Mouse (Mus musculus) hindbrain, embryonic 16.5 days (tissue): ENCODE measurements around the gene Pdf. TPM values are rescaled to one million over a fixed set of nuclear protein-coding genes. Genes with fewer than 3 reads are reported as not detected.
"Not testable (repeated sequence)": the region's sequence is repeated elsewhere in the genome, so short reads cannot be mapped to it uniquely, and the experiment has no call there.

Experiments used
- ATAC-seq: fragments of 200-750 bp; cut with Nextera tagmentation; 2 replicates; pipeline ENCODE4 v1.8.0; 2017; ENCODE audit warnings: moderate TSS enrichment, moderate library complexity
- H3K27ac ChIP-seq: fragments of 300-500 bp; sonication (generic); 2 replicates; pipeline ENCODE4 v1.5.1; 2014; ENCODE audit warnings: low read depth, mild to moderate bottlenecking, control low read depth, low read length, moderate library complexity
- H3K27me3 ChIP-seq: fragments of 300-500 bp; sonication (generic); replicated peaks from 2 replicates; pipeline ENCODE4 v1.6.1; 2014; ENCODE audit warnings: low read length; ENCODE audit not compliant: control insufficient read depth, insufficient read depth
- H3K36me3 ChIP-seq: fragments of 300-500 bp; sonication (generic); 2 replicates; pipeline ENCODE4 v1.6.1; 2014; ENCODE audit warnings: mild to moderate bottlenecking, low read length, moderate library complexity, mixed read lengths; ENCODE audit not compliant: control insufficient read depth, insufficient read depth
- H3K4me1 ChIP-seq: fragments of 300-500 bp; sonication (generic); 2 replicates; pipeline ENCODE4 v1.6.1; 2014; ENCODE audit warnings: low read depth, low read length; ENCODE audit not compliant: control insufficient read depth, insufficient read depth
- H3K4me2 ChIP-seq: fragments of 300-500 bp; sonication (generic); 2 replicates; pipeline ENCODE4 v1.6.1; 2014; ENCODE audit warnings: mild to moderate bottlenecking, low read length, control low read depth, moderate library complexity
- H3K4me3 ChIP-seq: fragments of 300-500 bp; sonication (generic); 2 replicates; pipeline ENCODE4 v1.5.1; 2014; ENCODE audit warnings: mild to moderate bottlenecking, low read length, control low read depth, moderate library complexity
- H3K9ac ChIP-seq: fragments of 300-500 bp; sonication (generic); 2 replicates; pipeline ENCODE4 v1.6.1; 2014; ENCODE audit warnings: low read depth, mild to moderate bottlenecking, control low read depth, low read length, moderate library complexity
- H3K9me3 ChIP-seq: fragments of 300-500 bp; sonication (generic); 2 replicates; pipeline ENCODE4 v1.6.1; 2014; ENCODE audit warnings: mild to moderate bottlenecking, low read length, moderate library complexity; ENCODE audit not compliant: control insufficient read depth
- WGBS: fragments of 180-500 bp; shearing (Covaris S2); extraction: QIAGEN DNeasy Blood & Tissue Kit; methylation state at CpG from one replicate; pipeline ENCODE4 v1.1.7; 2014; 5-methylcytosine and 5-hydroxymethylcytosine counted together
- polyA plus RNA-seq: library from polyadenylated mRNA; unstranded; fragments of >200 nt; fragmentation: Nextera tagmentation; extraction: Ambion mirVana; gene quantifications from 2 replicates; pipeline ENCODE4 v1.2.1, GENCODE M21; 2015

Gene Pdf
- polyA plus RNA-seq, 1 experiment from 2014 or later: 37.1 TPM

- Histone ChIP-seq H3K36me3 (peaks cover 51% of the 10 kb centered on the region), H3K27ac (no peak overlapping the region), H3K27me3 (no peaks in the 10 kb centered on the region), H3K9me3 (no peaks in the 10 kb centered on the region), H3K4me3 (no peak overlapping the region), H3K9ac (no peak overlapping the region), H3K4me1 (peaks cover 15% of the 10 kb centered on the region), H3K4me2 (no peak overlapping the region)
- 96% methylated on average over 6 of the region's 6 CpGs for WGBS
- ATAC-seq: no peak
Observed at GRCm38 (mm10) chr8:107045478-107045877, 2.9 kb downstream of the Pdf start.

- 86% methylated on average over 7 of the region's 7 CpGs for WGBS
- no peaks in the 10 kb centered on the region for H3K27me3 ChIP-seq
- no peak overlapping the region for H3K27ac ChIP-seq
- no peak overlapping the region for H3K9ac ChIP-seq
- H3K9me3 ChIP-seq: no peaks in the 10 kb centered on the region
- peaks cover 66% of the 10 kb centered on the region for H3K36me3 ChIP-seq
- no peak overlapping the region for H3K4me3 ChIP-seq
- H3K4me1 ChIP-seq: no peaks in the 10 kb centered on the region
- no peak for ATAC-seq
- no peak overlapping the region for H3K4me2 ChIP-seq
Observed at GRCm38 (mm10) chr8:107040632-107041031, 7.8 kb downstream of the Pdf start.

GRCm38 (mm10) chr8:107036626-107037025 is 11.8 kb downstream of the Pdf start:
- no peak for ATAC-seq
- Histone ChIP-seq H3K27ac (no peak overlapping the region), H3K27me3 (no peaks in the 10 kb centered on the region), H3K9me3 (no peaks in the 10 kb centered on the region), H3K4me1 (peaks cover 18% of the 10 kb centered on the region), H3K4me2 (no peak overlapping the region), H3K4me3 (no peak overlapping the region), H3K9ac (no peak overlapping the region), H3K36me3 (peaks cover 34% of the 10 kb centered on the region)
- 90% methylated on average over 8 of the region's 8 CpGs for WGBS

- ATAC-seq: no peak
- Histone ChIP-seq H3K9ac (no peak overlapping the region), H3K27me3 (no peaks in the 10 kb centered on the region), H3K4me2 (no peak overlapping the region), H3K36me3 (peaks cover 26% of the 10 kb centered on the region), H3K4me1 (peaks cover 18% of the 10 kb centered on the region), H3K27ac (no peak overlapping the region), H3K9me3 (no peaks in the 10 kb centered on the region), H3K4me3 (no peak overlapping the region)
- 81% methylated on average over 3 of the region's 3 CpGs for WGBS
Observed at GRCm38 (mm10) chr8:107035641-107036040, 12.8 kb downstream of the Pdf start.

DNA sequence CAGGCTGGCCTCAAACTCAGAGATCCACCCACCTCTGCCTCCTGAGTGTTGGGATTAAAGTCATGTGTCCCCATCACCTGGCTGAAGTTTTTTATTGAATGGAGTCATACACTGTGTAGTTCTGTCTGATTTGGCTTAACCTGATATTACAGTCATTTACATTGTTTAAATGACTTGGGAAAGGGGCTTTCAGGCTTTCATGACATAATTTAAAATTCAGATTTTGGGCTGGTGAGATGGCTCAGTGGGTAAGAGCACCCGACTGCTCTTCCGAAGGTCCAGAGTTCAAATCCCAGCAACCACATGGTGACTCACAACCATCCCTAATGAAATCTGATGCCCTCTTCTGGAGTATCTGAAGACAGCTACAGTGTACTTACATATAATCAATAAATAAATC is 14.8 kb downstream of the Pdf start:
- not testable (repeated sequence) for H3K27ac ChIP-seq, H3K36me3 ChIP-seq, ATAC-seq, H3K9ac ChIP-seq, H3K4me3 ChIP-seq, H3K27me3 ChIP-seq, H3K9me3 ChIP-seq, H3K4me2 ChIP-seq
- peaks cover 18% of the 10 kb centered on the region for H3K4me1 ChIP-seq
- 94% methylated on average over 2 of the region's 2 CpGs for WGBS

- H3K9ac ChIP-seq: peak overlapping the region; percentile 99
- peak overlapping the region; percentile 65 for H3K27ac ChIP-seq
- peak overlapping the region; percentile 97 for H3K4me3 ChIP-seq
- peaks cover 18% of the 10 kb centered on the region for H3K4me1 ChIP-seq
- H3K4me2 ChIP-seq: peak overlapping the region; percentile 77
- WGBS: 0% methylated on average over 40 of the region's 40 CpGs
- no peak for ATAC-seq
- H3K9me3 ChIP-seq: no peaks in the 10 kb centered on the region
- peaks cover 1% of the 10 kb centered on the region; the same call in 1 of the 2 replicates for H3K36me3 ChIP-seq
- H3K27me3 ChIP-seq: no peaks in the 10 kb centered on the region
Observed at GRCm38 (mm10) chr8:107031577-107032090, 16.8 kb downstream of the Pdf start.

DNA sequence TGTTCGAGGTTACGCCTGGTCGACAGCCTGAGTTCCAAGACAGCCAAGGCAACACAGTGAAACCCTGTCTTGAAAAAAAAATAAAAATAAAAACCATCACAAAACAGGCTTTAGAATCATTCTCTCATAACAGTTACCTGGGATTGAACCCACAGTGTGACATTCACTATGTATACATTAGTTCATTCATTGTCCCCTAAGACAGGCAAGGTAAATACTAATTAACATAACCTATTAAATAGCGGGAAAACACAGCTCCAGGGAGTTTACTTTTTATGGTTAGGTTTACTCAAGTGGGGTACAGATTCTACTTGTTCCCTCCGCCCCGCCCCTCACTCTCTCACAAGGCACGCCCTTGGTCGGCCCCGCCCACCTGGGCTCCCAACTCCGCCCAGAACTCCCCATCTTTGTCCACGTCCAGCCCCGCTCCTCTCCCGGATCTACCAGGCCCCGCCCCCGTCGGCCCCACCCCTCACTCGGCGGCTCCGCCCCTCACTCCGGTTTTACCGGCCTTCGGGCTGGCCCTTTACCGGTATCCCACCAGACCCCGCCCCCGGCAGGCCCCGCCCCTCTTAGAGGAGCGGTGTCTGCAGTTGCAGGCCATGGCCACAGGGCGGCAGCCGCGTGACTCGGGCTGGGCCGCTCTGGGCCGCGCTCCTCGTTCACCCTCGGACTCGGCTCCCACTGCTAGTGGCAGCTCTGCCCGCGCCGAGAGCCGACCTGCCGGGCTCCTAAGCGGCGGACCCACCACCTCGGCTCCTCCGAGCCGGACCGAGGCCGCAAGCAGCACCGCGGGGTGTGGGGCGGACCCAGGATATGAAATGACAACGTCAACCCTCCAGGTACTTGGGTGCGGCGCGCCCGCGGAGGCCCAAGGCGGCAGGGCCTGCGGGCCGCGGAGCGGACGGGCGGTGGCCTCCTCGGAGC is 17.5 kb downstream of the Pdf start, which contains the start of gene Vps4a:
Gene Vps4a, plus strand, starts transcription at position 573 of the 927 bp plus-strand sequence.
- Histone ChIP-seq H3K36me3 (no peaks in the 10 kb centered on the region), H3K9me3 (no peaks in the 10 kb centered on the region), H3K27ac (peak within 1 kb of the TSS; percentile 65), H3K4me2 (peak within 1 kb of the TSS; percentile 77), H3K9ac (peak within 1 kb of the TSS; percentile 99), H3K4me1 (peaks cover 18% of the 10 kb centered on the region), H3K4me3 (peak within 1 kb of the TSS; percentile 97), H3K27me3 (no peaks in the 10 kb centered on the region)
- peak; percentile 96 for ATAC-seq
- 4% methylated on average over 61 of the region's 66 CpGs for WGBS

GRCm38 (mm10) chr8:107030058-107030457 is 18.4 kb downstream of the Pdf start:
- Histone ChIP-seq H3K9ac (no peak overlapping the region), H3K4me3 (no peak overlapping the region)
- WGBS: 71% methylated on average over 5 of the region's 5 CpGs

DNA sequence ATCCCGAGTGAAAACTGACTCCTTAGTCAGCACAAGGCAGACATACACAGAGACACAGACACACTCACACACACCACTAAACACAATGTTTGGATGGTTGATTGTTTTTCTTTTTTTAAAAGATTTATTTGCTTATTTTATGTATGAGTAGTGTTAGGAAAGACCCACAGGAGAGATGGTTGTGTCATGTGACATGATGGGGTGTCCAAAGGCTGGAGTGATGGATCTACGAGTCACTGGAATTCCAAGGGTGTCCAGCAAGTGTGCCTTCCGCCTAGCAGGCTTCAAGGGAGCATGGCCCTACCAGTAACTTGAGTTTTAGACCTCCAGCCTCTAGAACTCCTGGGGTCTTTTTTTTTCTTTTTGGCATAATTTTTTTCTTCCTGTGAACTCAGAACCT is 19.1 kb downstream of the Pdf start:
- no peak overlapping the region for H3K27ac ChIP-seq
- H3K9ac ChIP-seq: no peak overlapping the region
- no peaks in the 10 kb centered on the region for H3K36me3 ChIP-seq
- H3K4me3 ChIP-seq: no peak overlapping the region
- no peaks in the 10 kb centered on the region for H3K27me3 ChIP-seq
- H3K4me2 ChIP-seq: no peak overlapping the region
- 80% methylated on average over 3 of the region's 3 CpGs for WGBS
- H3K4me1 ChIP-seq: peaks cover 17% of the 10 kb centered on the region
- no peak for ATAC-seq
- no peaks in the 10 kb centered on the region for H3K9me3 ChIP-seq

More at GRCm38 (mm10) chr8:107030058-107030457, 18.4 kb downstream of the Pdf start:
- H3K27me3 ChIP-seq: no peaks in the 10 kb centered on the region
- no peak overlapping the region for H3K4me2 ChIP-seq
- no peak overlapping the region for H3K27ac ChIP-seq
- no peaks in the 10 kb centered on the region for H3K36me3 ChIP-seq
- ATAC-seq: no peak
- no peaks in the 10 kb centered on the region for H3K9me3 ChIP-seq
- H3K4me1 ChIP-seq: peaks cover 18% of the 10 kb centered on the region
